Mouse (Mus musculus) olfactory bulb, adult 2 months (tissue): ENCODE measurements at regions not wholly inside any gene's neighbourhood (a gene's known extent, or its start where the extent isn't known, plus 50 kb on each side); places are given as distances from the start of the nearest gene placed in this dataset.

ENCODE experiments used
- CTCF ChIP-seq: fragments of 200-500 bp; IDR thresholded peaks from 2 replicates; pipeline ENCODE4 v1.5.1; 2012; ENCODE audit warnings: low read depth, mild to moderate bottlenecking, low read length, moderate library complexity; ENCODE audit not compliant: insufficient read depth
- POLR2A ChIP-seq: fragments of 200-500 bp; IDR thresholded peaks from 2 replicates; pipeline ENCODE4 v1.6.1; 2012; ENCODE audit warnings: mild to moderate bottlenecking, low read depth, low read length, moderate library complexity; ENCODE audit not compliant: insufficient read depth

DNA sequence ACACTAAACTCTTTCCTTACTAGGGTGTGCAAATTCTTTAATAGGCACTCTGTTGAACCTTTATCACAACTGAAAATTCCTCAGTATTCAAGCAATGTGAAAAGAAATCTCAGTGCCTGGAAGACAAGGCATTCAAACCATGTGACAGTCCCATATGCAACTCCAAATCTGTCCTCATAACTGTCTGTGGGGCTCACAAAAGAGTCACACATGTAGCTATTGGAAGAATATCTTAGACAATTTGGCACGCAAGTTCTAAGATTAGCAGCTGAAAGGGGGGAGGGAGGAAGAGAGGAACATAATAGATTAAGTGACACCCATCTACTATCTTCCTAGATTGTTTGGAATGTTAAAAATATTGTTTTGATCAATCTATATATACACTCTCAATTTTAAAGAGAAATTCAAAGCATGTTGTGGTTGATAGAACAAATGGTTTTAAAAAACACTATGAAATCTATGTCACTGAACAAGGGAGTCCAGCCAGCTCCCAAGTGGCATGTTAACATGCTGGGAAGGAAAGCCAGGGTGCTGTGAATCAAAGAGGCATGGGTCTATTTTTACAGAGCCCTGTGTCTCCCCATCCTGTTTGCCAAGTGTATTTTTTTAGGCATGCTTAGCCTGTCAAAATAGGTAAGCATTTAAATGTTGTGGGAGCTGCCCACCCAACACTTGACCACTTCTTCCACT is 177.7 kb upstream of the Zfp770 start:
- TF ChIP-seq CTCF (no peak), POLR2A (no peak)
